Mouse (Mus musculus) T-cell, adult 2 months (primary cell): Measurements from ENCODE around the gene Foxp1.

Experiments used
- DNase-seq: peaks from one replicate; pipeline ENCODE4 v3.0.0; 2022; ENCODE audit warnings: low spot score

Foxp1 gene

GRCm38 (mm10) chr6:99522359-99523108, at the start of gene Foxp1:
TSS of gene Foxp1 (minus strand) at chr6:99522721.
- DNase-seq: peak; percentile 78

GRCm38 (mm10) chr6:99572071-99572470, 49.5 kb upstream of the Foxp1 start:
- DNase-seq: no peak

- peak; percentile 2 for DNase-seq
Measured at GRCm38 (mm10) chr6:99566921-99567320, 44.4 kb upstream of the Foxp1 start.

- no peak for DNase-seq
Measured at GRCm38 (mm10) chr6:99564766-99565165, 42.2 kb upstream of the Foxp1 start.

- DNase-seq: no peak
Measured at GRCm38 (mm10) chr6:99556950-99557349, 34.4 kb upstream of the Foxp1 start.

- no peak for DNase-seq
Measured at GRCm38 (mm10) chr6:99552816-99553215, 30.3 kb upstream of the Foxp1 start.

- DNase-seq: no peak
Measured at GRCm38 (mm10) chr6:99546416-99546815, 23.9 kb upstream of the Foxp1 start.

- DNase-seq: no peak
Measured at GRCm38 (mm10) chr6:99545437-99545836, 22.9 kb upstream of the Foxp1 start.

GRCm38 (mm10) chr6:99541105-99541504, 18.6 kb upstream of the Foxp1 start:
- no peak for DNase-seq

GRCm38 (mm10) chr6:99540653-99541052, 18.1 kb upstream of the Foxp1 start:
- no peak for DNase-seq

- no peak for DNase-seq
Measured at GRCm38 (mm10) chr6:99540146-99540545, 17.6 kb upstream of the Foxp1 start.

GRCm38 (mm10) chr6:99538194-99538941, 15.8 kb upstream of the Foxp1 start:
- DNase-seq: no peak

- DNase-seq: no peak
Measured at GRCm38 (mm10) chr6:99534211-99534745, 11.8 kb upstream of the Foxp1 start.

GRCm38 (mm10) chr6:99532458-99532857, 9.9 kb upstream of the Foxp1 start:
- no peak for DNase-seq

- no peak for DNase-seq
Measured at GRCm38 (mm10) chr6:99528972-99529371, 6.5 kb upstream of the Foxp1 start.

GRCm38 (mm10) chr6:99527457-99528105, 5.1 kb upstream of the Foxp1 start:
- no peak for DNase-seq

GRCm38 (mm10) chr6:99525351-99525750, 2.8 kb upstream of the Foxp1 start:
- DNase-seq: peak; percentile 52

- no peak for DNase-seq
Measured at GRCm38 (mm10) chr6:99523679-99524370, 1.3 kb upstream of the Foxp1 start.

- peak; percentile 60 for DNase-seq
Measured at GRCm38 (mm10) chr6:99523109-99523632, 650 bp upstream of the Foxp1 start.

GRCm38 (mm10) chr6:99521641-99522358, 721 bp downstream of the Foxp1 start:
- DNase-seq: peak; percentile 44

- DNase-seq: peak; percentile 35
Measured at GRCm38 (mm10) chr6:99521038-99521640, 1.4 kb downstream of the Foxp1 start.
